Mouse (Mus musculus) bone marrow macrophage, adult 2 months (primary cell): ENCODE measurements around the gene U2af2.

ENCODE experiments used
- CTCF ChIP-seq: IDR thresholded peaks from 2 replicates; pipeline ENCODE4 v1.5.1; 2012; ENCODE audit warnings: low read depth, mild to moderate bottlenecking, low read length, moderate library complexity
- POLR2A ChIP-seq: IDR thresholded peaks from 2 replicates; pipeline ENCODE4 v1.6.1; 2012; ENCODE audit warnings: mild to moderate bottlenecking, low read depth, low read length, borderline replicate concordance

DNA sequence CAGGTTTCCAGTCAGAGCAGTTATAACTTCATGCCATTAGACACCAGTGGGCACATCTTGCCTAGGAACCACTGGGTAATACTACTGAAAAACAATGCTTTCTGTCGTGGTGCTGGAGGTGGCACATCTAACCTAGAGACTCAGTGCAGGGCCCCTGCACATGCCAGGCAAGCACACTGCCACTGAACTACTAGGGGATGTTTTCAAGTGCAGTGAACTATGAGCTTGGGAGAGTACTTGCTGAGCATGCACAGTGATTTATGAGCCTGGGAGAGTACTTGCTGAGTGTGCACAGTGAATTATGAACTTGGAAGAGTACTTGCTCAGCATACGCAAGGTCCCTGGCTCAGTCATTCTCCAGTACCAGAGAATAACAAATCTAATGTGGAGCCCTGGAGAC is 40.6 kb downstream of the U2af2 start:
- TF ChIP-seq CTCF (no peak), POLR2A (no peak)
